Mouse (Mus musculus) urinary bladder, postnatal 0 days (tissue): ENCODE results near the gene Olfr1289. TPM values are rescaled to one million over a fixed set of nuclear protein-coding genes. Genes with fewer than 3 reads are reported as not detected.

Experiments used
- polyA plus RNA-seq: library from polyadenylated mRNA; unstranded; fragments of >200 nt; fragmentation: Nextera tagmentation; extraction: Ambion mirVana; gene quantifications from 2 replicates; pipeline ENCODE4 v1.2.1, GENCODE M21; 2015

Olfr1289 gene
- polyA plus RNA-seq: not detected in 2 replicates

GRCm38 (mm10) chr2:111480519-111480918 lies at the start of gene Olfr1289:
Gene Olfr1289, plus strand, starts transcription at chr2:111480819.

DNA sequence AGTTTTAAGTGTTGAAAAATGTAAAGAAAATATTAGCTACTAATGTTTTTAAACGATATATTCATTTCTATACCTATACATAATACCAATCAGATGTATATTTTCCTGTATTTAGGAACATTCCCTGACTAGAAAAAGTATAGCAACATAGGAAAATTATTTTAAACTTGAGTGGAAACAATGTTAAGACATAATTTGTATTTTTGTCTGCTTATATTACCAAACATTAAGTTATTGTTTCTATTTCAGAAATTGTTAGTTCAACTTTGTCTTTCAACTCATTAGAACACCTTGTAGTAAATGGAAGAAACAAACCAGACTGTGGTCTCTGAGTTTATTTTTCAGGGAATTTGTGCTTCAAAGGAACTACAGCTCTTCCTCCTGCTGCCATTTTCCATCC lies 31.8 kb upstream of the Olfr1289 start, which contains the start of gene Olfr1287:
TSS of gene Olfr1287 (plus strand) at position 301 of the 400 bp plus-strand sequence.

GRCm38 (mm10) chr2:111473801-111474200 lies 6.8 kb upstream of the Olfr1289 start, which contains the start of gene Olfr1288:
Gene Olfr1288, plus strand, starts transcription at chr2:111474101.

DNA sequence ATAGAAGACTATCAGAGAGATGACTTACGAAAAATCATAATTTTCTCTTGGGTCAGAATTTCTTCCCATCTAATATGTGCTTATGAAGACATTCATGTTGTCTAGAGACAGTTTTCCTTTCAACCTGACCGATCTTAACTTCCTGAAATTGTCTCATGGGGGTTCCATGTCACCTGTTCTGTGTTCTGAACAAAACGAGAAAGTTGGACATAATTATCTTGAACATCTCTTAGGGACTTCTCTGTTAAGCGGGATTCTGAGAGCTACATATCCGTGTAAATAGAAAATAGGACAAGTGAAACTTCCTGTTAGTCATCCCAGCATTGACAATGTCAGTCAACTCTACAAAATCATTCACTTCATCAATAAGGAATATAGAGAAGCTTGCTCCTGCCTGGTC lies 13.1 kb downstream of the Olfr1289 start, which contains the start of gene Olfr1290:
TSS of gene Olfr1290 (minus strand) at position 101 of the 400 bp plus-strand sequence.

GRCm38 (mm10) chr2:111496880-111497279 lies 16.3 kb downstream of the Olfr1289 start, which contains the start of gene Olfr1291-ps1:
Gene Olfr1291-ps1, plus strand, starts transcription at chr2:111497180.

GRCm38 (mm10) chr2:111524903-111525302 lies 44.3 kb downstream of the Olfr1289 start, which contains the start of gene Olfr1293-ps:
Gene Olfr1293-ps, plus strand, starts transcription at chr2:111525203.

Other genes starting within 250 kb of the Olfr1289 start
- gene Olfr1275, start 245.5 kb upstream of the Olfr1289 start, polyA plus RNA-seq: not detected in 2 replicates
- not detected in 2 replicates for gene Olfr1276, start 226.3 kb upstream of the Olfr1289 start, polyA plus RNA-seq
- gene Olfr1277, start 206.7 kb upstream of the Olfr1289 start, polyA plus RNA-seq: not detected in 2 replicates
- gene Olfr1278, start 190.7 kb upstream of the Olfr1289 start, polyA plus RNA-seq: not detected in 2 replicates
- not detected in 2 replicates for gene Olfr1279, start 180.2 kb upstream of the Olfr1289 start, polyA plus RNA-seq
- gene Olfr1280, start 166.8 kb upstream of the Olfr1289 start, polyA plus RNA-seq: not detected in 2 replicates
- not detected in 2 replicates for gene Olfr1281, start 154.3 kb upstream of the Olfr1289 start, polyA plus RNA-seq
- not detected in 2 replicates for gene Olfr1282, start 144.7 kb upstream of the Olfr1289 start, polyA plus RNA-seq
- gene Olfr1283, start 114.0 kb upstream of the Olfr1289 start, polyA plus RNA-seq: not detected in 2 replicates
- not detected in 2 replicates for gene Olfr1284, start 105.3 kb upstream of the Olfr1289 start, polyA plus RNA-seq
- gene Olfr1286, start 57.7 kb upstream of the Olfr1289 start, polyA plus RNA-seq: not detected in 2 replicates
- gene Olfr1287, start 31.7 kb upstream of the Olfr1289 start, polyA plus RNA-seq: not detected in 2 replicates
- gene Olfr1288, start 6.7 kb upstream of the Olfr1289 start, polyA plus RNA-seq: not detected in 2 replicates
- gene Olfr1290, start 13.0 kb downstream of the Olfr1289 start, polyA plus RNA-seq: 0.24 and 0.60 TPM in 2 replicates
- gene Olfr1291-ps1, start 16.4 kb downstream of the Olfr1289 start, polyA plus RNA-seq: not detected in 2 replicates
- not detected in 2 replicates for gene Olfr1293-ps, start 44.4 kb downstream of the Olfr1289 start, polyA plus RNA-seq
- gene Olfr1294, start 59.5 kb downstream of the Olfr1289 start, polyA plus RNA-seq: not detected in 2 replicates
- gene Olfr1295, start 88.9 kb downstream of the Olfr1289 start, polyA plus RNA-seq: not detected in 2 replicates
- not detected in 2 replicates for gene Olfr1297, start 145.7 kb downstream of the Olfr1289 start, polyA plus RNA-seq
- gene Olfr1298, start 168.4 kb downstream of the Olfr1289 start, polyA plus RNA-seq: not detected in 2 replicates
- not detected in 2 replicates for gene Olfr1299, start 180.6 kb downstream of the Olfr1289 start, polyA plus RNA-seq